Mouse (Mus musculus) retina, embryonic 14.5 days (tissue): ENCODE data around the gene Yeats2.
A peak's percentile ranks its signal among the peaks of the same experiment; 100 is the strongest.

ENCODE experiments used
- DNase-seq: peaks from one replicate; pipeline ENCODE4 v3.0.0-alpha.2; 2015; ENCODE audit warnings: low spot score

Gene Yeats2

GRCm38 (mm10) chr16:20191161-20191882 is 50.5 kb downstream of the Yeats2 start:
- DNase-seq: no peak

- no peak for DNase-seq
These were observed 51.2 kb downstream of the Yeats2 start for GRCm38 (mm10) chr16:20192043-20192442.

GRCm38 (mm10) chr16:20195546-20195945 is 54.7 kb downstream of the Yeats2 start:
- peak; percentile 59 for DNase-seq

- no peak for DNase-seq
These were observed 56.1 kb downstream of the Yeats2 start for GRCm38 (mm10) chr16:20196962-20197361.

GRCm38 (mm10) chr16:20199501-20200201 is 58.8 kb downstream of the Yeats2 start:
- DNase-seq: no peak

GRCm38 (mm10) chr16:20213591-20214226 is 72.8 kb downstream of the Yeats2 start:
- peak; percentile 76 for DNase-seq

GRCm38 (mm10) chr16:20222726-20223125 is 81.9 kb downstream of the Yeats2 start:
- DNase-seq: no peak

GRCm38 (mm10) chr16:20226676-20227075 is 85.8 kb downstream of the Yeats2 start:
- DNase-seq: no peak

GRCm38 (mm10) chr16:20227504-20227903 is 86.6 kb downstream of the Yeats2 start:
- DNase-seq: no peak

GRCm38 (mm10) chr16:20228167-20228566 is 87.3 kb downstream of the Yeats2 start:
- no peak for DNase-seq

- no peak for DNase-seq
These were observed 93.5 kb downstream of the Yeats2 start for GRCm38 (mm10) chr16:20234406-20234805.

GRCm38 (mm10) chr16:20237426-20237825 is 96.6 kb downstream of the Yeats2 start:
- no peak for DNase-seq

- no peak for DNase-seq
These were observed 97.8 kb downstream of the Yeats2 start for GRCm38 (mm10) chr16:20238646-20239045.

GRCm38 (mm10) chr16:20240468-20241414 is 99.9 kb downstream of the Yeats2 start, which contains the start of gene Map6d1:
Gene Map6d1 (minus strand): TSS chr16:20241358.
- peak; percentile 69 for DNase-seq

GRCm38 (mm10) chr16:20247103-20247502 is 106.2 kb downstream of the Yeats2 start:
- DNase-seq: no peak

GRCm38 (mm10) chr16:20248442-20249174 is 107.7 kb downstream of the Yeats2 start:
- no peak for DNase-seq

- DNase-seq: no peak
These were observed 117.1 kb downstream of the Yeats2 start for GRCm38 (mm10) chr16:20257926-20258325.

- no peak for DNase-seq
These were observed 124.2 kb downstream of the Yeats2 start for GRCm38 (mm10) chr16:20265089-20265488.

GRCm38 (mm10) chr16:20271339-20271738 is 130.5 kb downstream of the Yeats2 start:
- DNase-seq: no peak

- DNase-seq: no peak
These were observed 132.1 kb downstream of the Yeats2 start for GRCm38 (mm10) chr16:20272994-20273393.

- no peak for DNase-seq
These were observed 138.5 kb downstream of the Yeats2 start for GRCm38 (mm10) chr16:20279395-20279794.
